Mouse (Mus musculus) MEL (cell line): Measurements from ENCODE around the gene Lingo1. TPM values are rescaled to one million over a fixed set of nuclear protein-coding genes. Genes with fewer than 3 reads are reported as not detected.

Source experiments
- DNase-seq: peaks from one replicate; pipeline ENCODE4 v3.0.0; 2011; ENCODE audit warnings: low read depth, low spot score
- H3K27ac ChIP-seq: 2 replicates; pipeline ENCODE4 v1.5.1; 2012; ENCODE audit warnings: low read depth, mild to moderate bottlenecking, control low read depth, low read length, moderate library complexity; ENCODE audit not compliant: control insufficient read depth
- H3K27me3 ChIP-seq, 2 experiments: fragments of 150-350 bp in 1 of 2; sonication (generic) in 1 of 2; 2 replicates each; pipeline ENCODE4 v1.6.1; 2012; ENCODE audit warnings: low read length in 2 of 2, mild to moderate bottlenecking in 2 of 2, improper control_type of control experiment in 1 of 2, moderate library complexity in 1 of 2; ENCODE audit not compliant: insufficient read depth in 2 of 2, control insufficient read depth in 1 of 2
- H3K36me3 ChIP-seq, 2 experiments: 2 replicates each; pipeline ENCODE4 v1.6.1; 2012 to 2014; ENCODE audit warnings: low read length in 2 of 2, improper control_type of control experiment in 1 of 2, inconsistent platforms in 1 of 2, mild to moderate bottlenecking in 1 of 2; ENCODE audit not compliant: insufficient read depth in 2 of 2, control insufficient read depth in 1 of 2
- H3K4me1 ChIP-seq, 2 experiments: fragments of 150-350 bp in 1 of 2; sonication (generic) in 1 of 2; 2 replicates each; pipeline ENCODE4 v1.6.1; 2012; ENCODE audit warnings: low read length in 2 of 2, improper control_type of control experiment in 1 of 2, mild to moderate bottlenecking in 1 of 2; ENCODE audit not compliant: insufficient read depth in 2 of 2, control insufficient read depth in 1 of 2
- H3K4me3 ChIP-seq, 2 experiments: fragments of 150-350 bp in 1 of 2; sonication (generic) in 1 of 2; 2 replicates each; pipeline ENCODE4 v1.5.1; 2012; ENCODE audit warnings: low read depth in 2 of 2, low read length in 2 of 2, mild to moderate bottlenecking in 2 of 2, moderate library complexity in 2 of 2, control low read depth in 1 of 2, improper control_type of control experiment in 1 of 2; ENCODE audit not compliant: control insufficient read depth in 1 of 2, insufficient read depth in 1 of 2
- H3K79me2 ChIP-seq: 2 replicates; pipeline ENCODE4 v1.6.1; 2012; ENCODE audit warnings: mild to moderate bottlenecking, low read length, moderate library complexity; ENCODE audit not compliant: control insufficient read depth, poor library complexity, insufficient read depth
- H3K9ac ChIP-seq: 2 replicates; pipeline ENCODE4 v1.6.1; 2012; ENCODE audit warnings: low read depth, mild to moderate bottlenecking, control low read depth, low read length, moderate library complexity; ENCODE audit not compliant: control insufficient read depth, poor library complexity, severe bottlenecking
- H3K9me3 ChIP-seq: fragments of 150-350 bp; sonication (generic); replicated peaks from 2 replicates; pipeline ENCODE4 v1.6.1; 2012; ENCODE audit warnings: mild to moderate bottlenecking, low read length, improper control_type of control experiment, moderate library complexity; ENCODE audit not compliant: insufficient read depth
- CHD1 ChIP-seq: IDR thresholded peaks from 2 replicates; pipeline ENCODE4 v1.6.1; 2012; ENCODE audit warnings: low read depth, mild to moderate bottlenecking, inconsistent platforms, low read length, improper control_type of control experiment
- EP300 ChIP-seq, 2 experiments: IDR thresholded peaks; 2 replicates each; pipeline ENCODE4 v1.6.1; 2011; ENCODE audit warnings: improper control_type of control experiment in 2 of 2, low read length in 2 of 2, low read depth in 1 of 2, mild to moderate bottlenecking in 1 of 2
- ETS1 ChIP-seq: IDR thresholded peaks from 2 replicates; pipeline ENCODE4 v1.6.1; 2012; ENCODE audit warnings: low read depth, mild to moderate bottlenecking, inconsistent platforms, low read length, improper control_type of control experiment, moderate library complexity
- GABPA ChIP-seq: IDR thresholded peaks from 2 replicates; pipeline ENCODE4 v1.6.1; 2012; ENCODE audit warnings: low read depth, mild to moderate bottlenecking, inconsistent platforms, low read length, improper control_type of control experiment, moderate library complexity
- KAT2A ChIP-seq: conservative IDR thresholded peaks from 2 replicates; pipeline ENCODE4 v1.6.1; 2012; ENCODE audit warnings: low read depth, low read length, improper control_type of control experiment, inconsistent platforms
- MAFK ChIP-seq: IDR thresholded peaks from 2 replicates; pipeline ENCODE4 v1.6.1; 2011; ENCODE audit warnings: low read depth, mild to moderate bottlenecking, low read length, improper control_type of control experiment, borderline replicate concordance
- MAX ChIP-seq: IDR thresholded peaks from 2 replicates; pipeline ENCODE4 v1.6.1; 2011; ENCODE audit warnings: low read length, improper control_type of control experiment
- MEF2A ChIP-seq: IDR thresholded peaks from 2 replicates; pipeline ENCODE4 v1.6.1; 2014; ENCODE audit warnings: low read depth, mild to moderate bottlenecking, inconsistent platforms, low read length, improper control_type of control experiment; ENCODE audit not compliant: poor library complexity, insufficient replicate concordance, severe bottlenecking; ENCODE audit errors: extremely low read depth
- MXI1 ChIP-seq: IDR thresholded peaks from 2 replicates; pipeline ENCODE4 v1.6.1; 2011; ENCODE audit warnings: mild to moderate bottlenecking, low read depth, low read length, improper control_type of control experiment
- NRF1 ChIP-seq: IDR thresholded peaks from 2 replicates; pipeline ENCODE4 v1.6.1; 2014; ENCODE audit warnings: low read depth, mild to moderate bottlenecking, inconsistent platforms, low read length, improper control_type of control experiment, moderate library complexity; ENCODE audit not compliant: poor library complexity, insufficient read depth, severe bottlenecking
- POLR2AphosphoS2 ChIP-seq: IDR thresholded peaks from 2 replicates; pipeline ENCODE4 v1.6.1; 2011; ENCODE audit warnings: low read length, improper control_type of control experiment
- TBP ChIP-seq: IDR thresholded peaks from 2 replicates; pipeline ENCODE4 v1.8.0; 2011; ENCODE audit warnings: low read depth, low read length, improper control_type of control experiment
- UBTF ChIP-seq: IDR thresholded peaks from 2 replicates; pipeline ENCODE4 v1.6.1; 2012; ENCODE audit warnings: low read depth, mild to moderate bottlenecking, inconsistent platforms, low read length, improper control_type of control experiment, moderate library complexity, borderline replicate concordance; ENCODE audit not compliant: insufficient read depth
- USF1 ChIP-seq: IDR thresholded peaks from 2 replicates; pipeline ENCODE4 v1.6.1; 2014; ENCODE audit warnings: low read depth, mild to moderate bottlenecking, inconsistent platforms, low read length, improper control_type of control experiment, moderate library complexity
- ZNF384 ChIP-seq: IDR thresholded peaks from 2 replicates; pipeline ENCODE4 v1.6.1; 2012; ENCODE audit warnings: low read depth, mild to moderate bottlenecking, inconsistent platforms, low read length, improper control_type of control experiment
- polyA plus RNA-seq, 2 experiments: library from polyadenylated mRNA; stranded (reverse) in 1 of 2; unstranded in 1 of 2; fragments of >175 nt in 1 of 2; fragments of >200 nt in 1 of 2; gene quantifications; 2 replicates each; pipeline versions ENCODE4 v1.2.1 to v1.2.4; 2012; ENCODE audit warnings: low replicate concordance in 2 of 2, low read depth in 1 of 2; ENCODE audit not compliant: insufficient read length in 2 of 2, insufficient read depth in 1 of 2, missing spikeins in 1 of 2
- total RNA-seq: library from RNA; depleted of rRNA; stranded (reverse); fragments of 300-350 nt; gene quantifications from 2 replicates; pipeline ENCODE4 v1.2.3, GENCODE M21; 2012; rRNA removed

Gene Lingo1
- total and polyA plus RNA-seq, 3 experiments, result not detected

DNA sequence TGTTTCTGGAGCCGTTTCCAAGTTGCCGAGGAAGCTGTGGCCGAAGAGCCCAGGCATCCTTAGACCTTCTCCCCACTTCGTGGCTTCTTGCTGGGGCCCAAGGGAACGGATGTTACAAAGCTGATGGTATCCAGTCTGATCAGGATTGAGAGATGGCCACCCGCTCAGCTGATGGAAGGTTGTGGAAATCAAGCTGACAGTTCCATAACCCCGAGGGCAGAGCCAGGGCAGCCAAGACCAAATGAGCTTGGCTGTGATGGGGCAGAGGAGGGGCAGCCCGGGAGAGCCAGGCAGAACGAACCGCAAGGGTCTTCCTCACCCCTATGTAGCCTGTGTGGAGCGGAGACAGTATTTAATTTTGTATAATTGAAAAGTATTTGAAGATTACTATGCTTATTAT, 218.9 kb downstream of the Lingo1 start:
- H3K27me3 ChIP-seq, result peaks cover 0 to 7% of the 10 kb centered on the region in 2 experiments; a peak in 2 of 4 replicates
- no peaks in the 10 kb centered on the region for H3K4me1 ChIP-seq
- no peak for TF ChIP-seq ETS1
- no peak for TF ChIP-seq USF1
- TF ChIP-seq UBTF, result no peak
- no peak for TF ChIP-seq POLR2AphosphoS2
- no peak for TF ChIP-seq EP300 (IDR thresholded peaks at IDR 0.05; ENCODE audit: low read depth in 1 of 2, low read length in 2 of 2)
- TF ChIP-seq MXI1, result no peak
- TF ChIP-seq MAX, result no peak
- TF ChIP-seq GABPA, result no peak
- TF ChIP-seq CHD1, result no peak
- TF ChIP-seq MAFK, result no peak
- no peak for TF ChIP-seq KAT2A
- TF ChIP-seq NRF1, result no peak
- no peak overlapping the region for H3K27ac ChIP-seq
- H3K9ac ChIP-seq, result no peak overlapping the region
- H3K4me3 ChIP-seq, result no peak overlapping the region
- no peak for DNase-seq
- no peaks in the 10 kb centered on the region for H3K79me2 ChIP-seq
- H3K36me3 ChIP-seq, result no peaks in the 10 kb centered on the region
- no peaks in the 10 kb centered on the region for H3K9me3 ChIP-seq

DNA sequence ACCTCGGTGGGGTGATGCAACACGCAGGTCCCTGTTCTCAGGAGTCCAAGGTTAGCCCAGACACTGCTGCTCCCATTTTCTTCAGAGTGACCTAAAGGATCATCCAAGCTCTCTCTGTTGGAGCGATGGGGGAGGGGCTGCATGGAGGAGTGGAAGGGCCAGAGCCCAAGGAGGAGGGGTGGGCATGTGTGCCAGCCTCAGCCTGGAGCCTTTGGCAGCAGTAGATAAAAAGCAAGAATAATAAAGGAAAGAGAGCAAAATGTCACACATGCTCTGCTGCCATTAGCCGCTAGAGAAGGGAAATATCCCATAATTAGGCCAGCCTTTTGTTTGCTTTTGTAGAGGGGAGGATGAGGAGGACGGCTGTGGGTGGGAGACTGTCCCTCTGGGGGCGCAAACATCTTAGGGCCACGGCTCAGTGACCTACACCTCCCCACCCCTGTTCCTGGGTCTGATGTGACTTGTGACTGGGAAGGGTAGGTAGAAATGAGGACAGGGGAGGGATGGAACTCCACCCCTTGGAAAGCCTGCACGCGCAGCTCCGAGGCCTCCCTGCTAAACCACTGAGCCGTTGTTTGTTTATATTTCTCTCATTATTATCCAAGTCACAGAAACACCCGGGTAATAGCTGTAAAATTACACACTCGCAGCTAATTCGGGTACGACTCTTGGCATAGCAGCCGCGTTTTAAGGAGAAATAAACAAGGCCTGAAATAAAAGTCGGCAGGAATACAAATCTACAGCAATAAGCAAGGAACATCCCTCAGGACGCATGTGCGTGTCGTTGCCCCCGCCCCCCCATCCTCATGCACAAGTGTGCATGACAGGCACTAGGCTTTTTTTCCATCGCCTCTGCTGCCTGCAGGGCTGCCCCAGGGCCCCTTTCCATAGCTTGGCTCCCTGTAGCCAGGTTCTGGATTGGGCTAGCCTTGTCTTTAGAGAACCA, 223.5 kb downstream of the Lingo1 start:
- TF ChIP-seq MEF2A (no peak), NRF1 (no peak), TBP (no peak), ZNF384 (no peak), MAX (no peak)
- TF ChIP-seq, all 39 proteins: peak for 0
- Histone ChIP-seq H3K4me3 (no peak overlapping the region), H3K9ac (no peak overlapping the region), H3K27ac (no peak overlapping the region), H3K79me2 (no peaks in the 10 kb centered on the region), H3K9me3 (no peaks in the 10 kb centered on the region), H3K27me3 (peaks cover 0 to 9% of the 10 kb centered on the region in 2 experiments; a peak in 3 of 4 replicates), H3K36me3 (no peaks in the 10 kb centered on the region), H3K4me1 (no peaks in the 10 kb centered on the region)
- DNase-seq, result no peak

Other genes with a start within 250 kb of the Lingo1 start
- gene Odf3l1, start 68.2 kb upstream of the Lingo1 start, total RNA-seq, result not detected in 2 replicates
- not detected for gene Odf3l1, start 68.2 kb upstream of the Lingo1 start, polyA plus RNA-seq
- gene Cspg4, start 68.6 kb upstream of the Lingo1 start, total RNA-seq, result 0.16 and 0.23 TPM in 2 replicates
- gene Cspg4, start 68.6 kb upstream of the Lingo1 start, polyA plus RNA-seq, result under 1 TPM in 1 of 2 experiments, not detected in 1; 0.15 TPM
- gene Snx33, start 131.9 kb upstream of the Lingo1 start, total RNA-seq, result 2.2 and 2.3 TPM in 2 replicates
- 1 to 10 TPM in 1 of 2 experiments, not detected in 1; 3.5 TPM for gene Snx33, start 131.9 kb upstream of the Lingo1 start, polyA plus RNA-seq
- gene Imp3, start 141.0 kb upstream of the Lingo1 start, total RNA-seq, result 160 and 183 TPM in 2 replicates
- gene Imp3, start 141.0 kb upstream of the Lingo1 start, polyA plus RNA-seq, result 100 to 1,000 TPM in 1 of 2 experiments, not detected in 1; 154 TPM
- gene Snupn, start 154.4 kb upstream of the Lingo1 start, total RNA-seq, result 13.0 and 14.6 TPM in 2 replicates
- 10 to 100 TPM in 1 of 2 experiments, not detected in 1; 14.7 TPM for gene Snupn, start 154.4 kb upstream of the Lingo1 start, polyA plus RNA-seq
- gene Ptpn9, start 198.5 kb upstream of the Lingo1 start, total RNA-seq, result 10.6 and 12.0 TPM in 2 replicates
- 10 to 100 TPM in 1 of 2 experiments, not detected in 1; 24.3 TPM for gene Ptpn9, start 198.5 kb upstream of the Lingo1 start, polyA plus RNA-seq